Mouse (Mus musculus) heart, embryonic 11.5 days (tissue): ENCODE measurements around the gene Mthfd1. TPM values are rescaled to one million over a fixed set of nuclear protein-coding genes. Genes with fewer than 3 reads are reported as not detected.

Experiments used
- ATAC-seq: fragments of 200-750 bp; cut with Nextera tagmentation; replicated peaks from 2 replicates; pipeline ENCODE4 v1.8.0; 2017; ENCODE audit warnings: moderate library complexity; ENCODE audit not compliant: insufficient number of reproducible peaks, low FRiP score, low TSS enrichment
- H3K27ac ChIP-seq: fragments of 300-500 bp; sonication (generic); 2 replicates; pipeline ENCODE4 v1.5.1; 2014; ENCODE audit warnings: mild to moderate bottlenecking, low read depth, low read length
- H3K27me3 ChIP-seq: fragments of 300-500 bp; sonication (generic); 2 replicates; pipeline ENCODE4 v1.6.1; 2014; ENCODE audit warnings: mild to moderate bottlenecking, low read length, mixed read lengths; ENCODE audit not compliant: control insufficient read depth, insufficient read depth
- H3K36me3 ChIP-seq: fragments of 300-500 bp; sonication (generic); 2 replicates; pipeline ENCODE4 v1.6.1; 2014; ENCODE audit warnings: mild to moderate bottlenecking, low read length, moderate library complexity, mixed read lengths; ENCODE audit not compliant: control insufficient read depth, insufficient read depth
- H3K4me1 ChIP-seq: fragments of 300-500 bp; sonication (generic); 2 replicates; pipeline ENCODE4 v1.6.1; 2014; ENCODE audit warnings: low read length; ENCODE audit not compliant: control insufficient read depth, insufficient read depth
- H3K4me2 ChIP-seq: fragments of 300-500 bp; sonication (generic); 2 replicates; pipeline ENCODE4 v1.6.1; 2014; ENCODE audit warnings: mild to moderate bottlenecking, moderate library complexity
- H3K4me3 ChIP-seq: fragments of 300-500 bp; sonication (generic); 2 replicates; pipeline ENCODE4 v1.5.1; 2014; ENCODE audit warnings: low read depth, low read length
- H3K9ac ChIP-seq: fragments of 300-500 bp; sonication (generic); 2 replicates; pipeline ENCODE4 v1.6.1; 2014; ENCODE audit warnings: mild to moderate bottlenecking, low read depth, low read length, moderate library complexity
- H3K9me3 ChIP-seq: fragments of 300-500 bp; sonication (generic); replicated peaks from 2 replicates; pipeline ENCODE4 v1.6.1; 2016; ENCODE audit warnings: low read length; ENCODE audit not compliant: control insufficient read depth
- WGBS: fragments of 180-500 bp; shearing (Covaris S2); extraction: QIAGEN DNeasy Blood & Tissue Kit; methylation state at CpG from one replicate; pipeline ENCODE4 v1.1.7; 2014; ENCODE audit not compliant: insufficient replicate concordance; 5-methylcytosine and 5-hydroxymethylcytosine counted together
- polyA plus RNA-seq: library from polyadenylated mRNA; unstranded; fragments of >200 nt; fragmentation: Nextera tagmentation; extraction: Ambion mirVana; gene quantifications from 2 replicates; pipeline ENCODE4 v1.2.1, GENCODE M21; 2014

The Mthfd1 gene
- polyA plus RNA-seq, 1 experiment from 2014 or later = 44.5 TPM

GRCm38 (mm10) chr12:76328567-76329354, 73.7 kb downstream of the Mthfd1 start:
- peaks cover 6% of the 10 kb centered on the region; the same call in 1 of the 2 replicates for H3K36me3 ChIP-seq
- no peak for ATAC-seq
- H3K27me3 ChIP-seq = no peaks in the 10 kb centered on the region
- peaks cover 8% of the 10 kb centered on the region; the same call in 1 of the 2 replicates for H3K4me1 ChIP-seq
- H3K4me3 ChIP-seq = no peak overlapping the region
- no peak overlapping the region for H3K4me2 ChIP-seq
- 87% methylated on average over 6 of the region's 6 CpGs for WGBS
- no peaks in the 10 kb centered on the region for H3K9me3 ChIP-seq
- H3K9ac ChIP-seq = no peak overlapping the region
- no peak overlapping the region for H3K27ac ChIP-seq

DNA sequence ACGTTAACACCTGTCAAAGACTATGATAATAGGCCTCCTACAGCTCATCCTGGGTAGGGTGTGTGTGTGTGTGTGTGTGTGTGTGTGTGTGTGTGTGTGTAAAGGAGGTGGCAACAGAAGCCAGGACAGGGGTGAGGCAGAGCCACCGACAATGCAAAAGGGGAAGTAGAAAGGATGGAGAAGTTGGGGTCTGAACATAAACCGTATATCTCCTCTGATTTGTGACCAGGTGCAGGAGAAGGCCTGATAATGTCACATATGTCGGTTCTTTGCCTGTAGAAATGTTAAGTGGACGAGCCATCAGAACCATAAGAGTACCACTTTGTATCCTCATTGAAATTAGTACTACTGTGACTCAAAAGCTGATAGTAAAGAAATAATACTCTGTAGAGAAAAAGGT, 78.6 kb downstream of the Mthfd1 start:
- Histone ChIP-seq H3K9me3 (no peaks in the 10 kb centered on the region), H3K27ac (no peak overlapping the region), H3K36me3 (no peaks in the 10 kb centered on the region), H3K4me2 (no peak overlapping the region), H3K9ac (no peak overlapping the region), H3K4me1 (no peaks in the 10 kb centered on the region), H3K4me3 (no peak overlapping the region), H3K27me3 (no peaks in the 10 kb centered on the region)
- ATAC-seq = no peak
- WGBS = 87% methylated on average over 5 of the region's 5 CpGs

DNA sequence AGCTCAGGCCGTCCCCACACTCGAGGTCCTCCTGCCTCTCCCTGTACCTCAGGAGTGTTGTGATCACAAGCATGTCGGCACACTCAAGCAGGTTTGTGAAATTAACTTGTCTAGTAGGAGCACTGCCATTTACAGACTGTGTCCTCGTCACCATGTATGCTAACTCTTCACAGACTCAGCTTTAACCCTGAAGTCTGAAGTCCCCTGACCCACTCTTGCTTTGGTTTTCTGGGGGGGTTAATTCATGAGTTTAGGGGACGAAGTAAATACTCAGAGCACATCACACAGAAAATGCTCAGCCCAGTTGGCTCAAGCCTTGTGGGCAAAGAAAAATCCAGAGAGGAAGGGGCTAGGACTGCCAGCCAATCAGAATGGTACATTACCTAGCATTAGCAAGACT, 80.5 kb downstream of the Mthfd1 start:
- 76% methylated on average over 5 of the region's 5 CpGs for WGBS
- no peaks in the 10 kb centered on the region for H3K4me1 ChIP-seq
- ATAC-seq = no peak
- H3K9me3 ChIP-seq = no peaks in the 10 kb centered on the region
- H3K4me3 ChIP-seq = no peak overlapping the region
- no peaks in the 10 kb centered on the region for H3K36me3 ChIP-seq
- no peak overlapping the region for H3K4me2 ChIP-seq
- H3K9ac ChIP-seq = no peak overlapping the region
- H3K27ac ChIP-seq = no peak overlapping the region
- no peaks in the 10 kb centered on the region for H3K27me3 ChIP-seq

GRCm38 (mm10) chr12:76336111-76336965, 81.2 kb downstream of the Mthfd1 start:
- no peak overlapping the region for H3K4me2 ChIP-seq
- no peaks in the 10 kb centered on the region for H3K9me3 ChIP-seq
- ATAC-seq = no peak
- 71% methylated on average over 17 of the region's 17 CpGs for WGBS
- H3K27me3 ChIP-seq = no peaks in the 10 kb centered on the region
- no peak overlapping the region for H3K4me3 ChIP-seq
- H3K4me1 ChIP-seq = no peaks in the 10 kb centered on the region
- H3K36me3 ChIP-seq = no peaks in the 10 kb centered on the region
- H3K27ac ChIP-seq = no peak overlapping the region
- H3K9ac ChIP-seq = no peak overlapping the region

DNA sequence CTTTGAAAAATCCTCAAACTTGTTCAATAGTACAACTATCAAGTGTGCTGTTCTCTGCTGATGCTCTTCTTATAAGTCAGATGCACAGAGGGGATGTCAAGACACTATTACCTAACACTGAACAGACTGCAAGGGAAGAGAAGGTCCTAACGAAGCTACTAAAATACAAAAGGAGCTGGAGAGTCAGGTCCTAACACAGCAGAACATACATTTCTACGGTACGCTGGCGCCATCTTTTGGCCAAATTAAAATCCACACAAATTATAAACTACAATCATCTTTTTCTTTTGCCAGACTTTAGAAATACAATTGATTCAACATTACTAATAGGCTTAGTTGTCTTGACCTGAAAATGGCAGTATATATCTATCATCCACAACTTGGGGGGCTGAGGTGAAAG, 86.0 kb downstream of the Mthfd1 start:
- H3K27me3 ChIP-seq = no peaks in the 10 kb centered on the region
- no peak overlapping the region for H3K9ac ChIP-seq
- ATAC-seq = no peak
- no peaks in the 10 kb centered on the region for H3K4me1 ChIP-seq
- no peaks in the 10 kb centered on the region for H3K9me3 ChIP-seq
- no peak overlapping the region for H3K4me3 ChIP-seq
- 7% methylated on average over 4 of the region's 4 CpGs for WGBS
- no peak overlapping the region for H3K27ac ChIP-seq
- no peaks in the 10 kb centered on the region for H3K36me3 ChIP-seq
- no peak overlapping the region for H3K4me2 ChIP-seq

- no peak overlapping the region for H3K4me3 ChIP-seq
- H3K9me3 ChIP-seq = no peaks in the 10 kb centered on the region
- WGBS = 69% methylated on average over 6 of the region's 6 CpGs
- H3K4me1 ChIP-seq = no peaks in the 10 kb centered on the region
- no peak overlapping the region for H3K4me2 ChIP-seq
- ATAC-seq = no peak
- peaks cover 2% of the 10 kb centered on the region; the same call in 1 of the 2 replicates for H3K36me3 ChIP-seq
- no peaks in the 10 kb centered on the region for H3K27me3 ChIP-seq
- H3K9ac ChIP-seq = no peak overlapping the region
- H3K27ac ChIP-seq = no peak overlapping the region
Measured at GRCm38 (mm10) chr12:76345759-76346455, 90.8 kb downstream of the Mthfd1 start.

DNA sequence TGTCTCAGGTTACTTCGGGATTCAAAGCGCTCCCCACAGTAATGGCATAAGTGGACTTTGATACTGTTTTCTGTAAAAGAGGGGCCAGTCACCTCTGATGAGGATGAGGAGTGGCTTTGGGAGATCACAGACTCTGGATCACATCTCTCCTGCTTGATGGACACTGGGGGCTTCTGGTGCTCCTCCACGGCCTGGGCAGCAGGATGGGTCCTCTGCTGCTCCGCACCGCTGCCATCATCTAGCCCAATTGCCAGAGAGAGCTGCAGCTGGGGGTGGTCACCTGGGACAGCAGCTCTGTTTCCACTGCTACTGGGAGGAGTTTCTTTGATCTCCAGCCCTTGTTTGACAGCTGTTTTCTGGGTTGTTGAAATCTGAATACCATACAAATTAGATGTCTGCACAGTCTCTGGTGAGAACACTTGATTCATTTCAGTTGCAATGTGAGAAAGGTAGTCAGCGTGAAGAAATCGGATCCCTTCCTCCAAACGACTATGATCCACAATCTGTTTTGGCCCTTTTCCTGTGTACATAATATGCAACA, 94.7 kb downstream of the Mthfd1 start:
- Histone ChIP-seq H3K9me3 (no peaks in the 10 kb centered on the region), H3K4me1 (no peaks in the 10 kb centered on the region), H3K4me3 (no peak overlapping the region), H3K27me3 (no peaks in the 10 kb centered on the region), H3K36me3 (peaks cover 5% of the 10 kb centered on the region; the same call in 1 of the 2 replicates), H3K4me2 (no peak overlapping the region), H3K27ac (no peak overlapping the region), H3K9ac (no peak overlapping the region)
- no peak for ATAC-seq
- 78% methylated on average over 8 of the region's 8 CpGs for WGBS

GRCm38 (mm10) chr12:76360868-76361267, 105.8 kb downstream of the Mthfd1 start:
- H3K27ac ChIP-seq = no peak overlapping the region
- 0 out of 2 replicates have a peak, but pooled peaks cover 4% of the 10 kb centered on the region for H3K4me1 ChIP-seq
- WGBS = 74% methylated on average over 1 of the region's 1 CpGs
- H3K9me3 ChIP-seq = no peaks in the 10 kb centered on the region
- no peak overlapping the region for H3K9ac ChIP-seq
- no peak overlapping the region for H3K4me2 ChIP-seq
- ATAC-seq = no peak
- H3K36me3 ChIP-seq = no peaks in the 10 kb centered on the region
- no peak overlapping the region for H3K4me3 ChIP-seq
- H3K27me3 ChIP-seq = no peaks in the 10 kb centered on the region
